Mouse (Mus musculus) midbrain, embryonic 13.5 days (tissue): ENCODE results near the gene Fam83e. TPM values are rescaled to one million over a fixed set of nuclear protein-coding genes. Genes with fewer than 3 reads are reported as not detected.

Experiments used
- ATAC-seq: fragments of 200-750 bp; cut with Nextera tagmentation; 2 replicates; pipeline ENCODE4 v1.8.0; 2017; ENCODE audit warnings: mild to moderate bottlenecking, moderate TSS enrichment, moderate library complexity
- H3K27ac ChIP-seq: fragments of 300-500 bp; sonication (generic); 2 replicates; pipeline ENCODE4 v1.5.1; 2015; ENCODE audit warnings: inconsistent platforms, mild to moderate bottlenecking, moderate library complexity
- H3K27me3 ChIP-seq: fragments of 300-500 bp; sonication (generic); 2 replicates; pipeline ENCODE4 v1.6.1; 2015; ENCODE audit warnings: mild to moderate bottlenecking, inconsistent platforms
- H3K36me3 ChIP-seq: fragments of 300-500 bp; sonication (generic); 2 replicates; pipeline ENCODE4 v1.6.1; 2015; ENCODE audit warnings: mild to moderate bottlenecking, inconsistent platforms
- H3K4me1 ChIP-seq: fragments of 300-500 bp; sonication (generic); replicated peaks from 2 replicates; pipeline ENCODE4 v1.6.1; 2015; ENCODE audit warnings: inconsistent platforms
- H3K4me2 ChIP-seq: fragments of 300-500 bp; sonication (generic); replicated peaks from 2 replicates; pipeline ENCODE4 v1.6.1; 2015; ENCODE audit warnings: moderate library complexity, mild to moderate bottlenecking, inconsistent platforms
- H3K4me3 ChIP-seq: fragments of 300-500 bp; sonication (generic); replicated peaks from 2 replicates; pipeline ENCODE4 v1.5.1; 2015; ENCODE audit warnings: mild to moderate bottlenecking, inconsistent platforms
- H3K9ac ChIP-seq: fragments of 300-500 bp; sonication (generic); replicated peaks from 2 replicates; pipeline ENCODE4 v1.6.1; 2015; ENCODE audit warnings: mild to moderate bottlenecking, inconsistent platforms
- H3K9me3 ChIP-seq: fragments of 300-500 bp; sonication (generic); 2 replicates; pipeline ENCODE4 v1.6.1; 2016; ENCODE audit warnings: mild to moderate bottlenecking, inconsistent platforms
- WGBS: fragments of 180-500 bp; shearing (Covaris S2); methylation state at CpG from one replicate; pipeline ENCODE4 v1.1.7; 2015; 5-methylcytosine and 5-hydroxymethylcytosine counted together
- polyA plus RNA-seq: library from polyadenylated mRNA; unstranded; fragments of >200 nt; fragmentation: Nextera tagmentation; extraction: Ambion mirVana; gene quantifications from 2 replicates; pipeline ENCODE4 v1.2.1, GENCODE M21; 2015

Gene Fam83e
- polyA plus RNA-seq, 1 experiment from 2014 or later: 1.0 TPM

GRCm38 (mm10) chr7:45750162-45750561, 29.1 kb downstream of the Fam83e start:
- Histone ChIP-seq H3K4me2 (no peak overlapping the region), H3K36me3 (no peaks in the 10 kb centered on the region), H3K4me1 (peaks cover 7% of the 10 kb centered on the region), H3K9me3 (no peaks in the 10 kb centered on the region), H3K9ac (no peak overlapping the region), H3K27ac (no peak overlapping the region), H3K4me3 (no peak overlapping the region), H3K27me3 (no peaks in the 10 kb centered on the region)
- no peak for ATAC-seq
- WGBS: 83% methylated on average over 9 of the region's 9 CpGs

GRCm38 (mm10) chr7:45755703-45756102, 34.7 kb downstream of the Fam83e start:
- H3K9me3 ChIP-seq: no peaks in the 10 kb centered on the region
- peaks cover 30% of the 10 kb centered on the region for H3K27me3 ChIP-seq
- no peak for ATAC-seq
- H3K4me3 ChIP-seq: no peak overlapping the region
- no peaks in the 10 kb centered on the region for H3K36me3 ChIP-seq
- peaks cover 6% of the 10 kb centered on the region for H3K4me1 ChIP-seq
- H3K9ac ChIP-seq: no peak overlapping the region
- no peak overlapping the region for H3K4me2 ChIP-seq
- no peak overlapping the region for H3K27ac ChIP-seq
- WGBS: 55% methylated on average over 6 of the region's 6 CpGs

GRCm38 (mm10) chr7:45759400-45759799, 38.4 kb downstream of the Fam83e start:
- Histone ChIP-seq H3K9ac (peak overlapping the region; percentile 44; the same call in 1 of the 2 replicates), H3K4me1 (peaks cover 6% of the 10 kb centered on the region), H3K27ac (no peak overlapping the region), H3K4me3 (0 out of 2 replicates have a peak overlapping the region, but pooled peaks have one; percentile 1), H3K9me3 (no peaks in the 10 kb centered on the region), H3K27me3 (peaks cover 30% of the 10 kb centered on the region), H3K36me3 (no peaks in the 10 kb centered on the region), H3K4me2 (peak overlapping the region; percentile 37)
- ATAC-seq: no peak
- 17% methylated on average over 23 of the region's 27 CpGs for WGBS

- Histone ChIP-seq H3K27me3 (peaks cover 30% of the 10 kb centered on the region), H3K9ac (no peak overlapping the region), H3K4me1 (peaks cover 6% of the 10 kb centered on the region), H3K9me3 (no peaks in the 10 kb centered on the region), H3K4me3 (no peak overlapping the region), H3K36me3 (no peaks in the 10 kb centered on the region), H3K27ac (no peak overlapping the region), H3K4me2 (no peak overlapping the region)
- WGBS: 65% methylated on average over 5 of the region's 5 CpGs
- ATAC-seq: no peak
Observed at GRCm38 (mm10) chr7:45760151-45760550, 39.1 kb downstream of the Fam83e start.

GRCm38 (mm10) chr7:45765995-45766394, 45.0 kb downstream of the Fam83e start:
- no peaks in the 10 kb centered on the region for H3K9me3 ChIP-seq
- H3K4me3 ChIP-seq: no peak overlapping the region
- no peak overlapping the region for H3K27ac ChIP-seq
- no peaks in the 10 kb centered on the region for H3K36me3 ChIP-seq
- no peak for ATAC-seq
- H3K4me1 ChIP-seq: no peaks in the 10 kb centered on the region
- H3K27me3 ChIP-seq: no peaks in the 10 kb centered on the region
- H3K9ac ChIP-seq: no peak overlapping the region
- 65% methylated on average over 8 of the region's 8 CpGs for WGBS
- H3K4me2 ChIP-seq: no peak overlapping the region

GRCm38 (mm10) chr7:45766764-45767163, 45.8 kb downstream of the Fam83e start:
- Histone ChIP-seq H3K9ac (no peak overlapping the region), H3K4me1 (no peaks in the 10 kb centered on the region), H3K27ac (no peak overlapping the region), H3K27me3 (no peaks in the 10 kb centered on the region), H3K4me3 (no peak overlapping the region), H3K36me3 (no peaks in the 10 kb centered on the region), H3K4me2 (no peak overlapping the region), H3K9me3 (no peaks in the 10 kb centered on the region)
- no peak for ATAC-seq
- WGBS: 44% methylated on average over 7 of the region's 8 CpGs

GRCm38 (mm10) chr7:45767500-45767899, 46.5 kb downstream of the Fam83e start:
- Histone ChIP-seq H3K27me3 (no peaks in the 10 kb centered on the region), H3K4me2 (no peak overlapping the region), H3K4me3 (no peak overlapping the region), H3K36me3 (no peaks in the 10 kb centered on the region), H3K9me3 (no peaks in the 10 kb centered on the region), H3K27ac (no peak overlapping the region), H3K9ac (no peak overlapping the region), H3K4me1 (no peaks in the 10 kb centered on the region)
- 92% methylated on average over 6 of the region's 6 CpGs for WGBS
- no peak for ATAC-seq

GRCm38 (mm10) chr7:45770427-45771082, 49.5 kb downstream of the Fam83e start:
- no peak overlapping the region for H3K4me3 ChIP-seq
- H3K4me2 ChIP-seq: no peak overlapping the region
- no peaks in the 10 kb centered on the region for H3K9me3 ChIP-seq
- H3K4me1 ChIP-seq: no peaks in the 10 kb centered on the region
- no peak for ATAC-seq
- 76% methylated on average over 8 of the region's 8 CpGs for WGBS
- H3K27me3 ChIP-seq: no peaks in the 10 kb centered on the region
- H3K9ac ChIP-seq: no peak overlapping the region
- H3K27ac ChIP-seq: no peak overlapping the region
- H3K36me3 ChIP-seq: no peaks in the 10 kb centered on the region

- H3K4me2 ChIP-seq: no peak overlapping the region
- WGBS: 60% methylated on average over 4 of the region's 4 CpGs
- H3K4me3 ChIP-seq: no peak overlapping the region
- no peak overlapping the region for H3K9ac ChIP-seq
- no peaks in the 10 kb centered on the region for H3K4me1 ChIP-seq
- no peak overlapping the region for H3K27ac ChIP-seq
- no peaks in the 10 kb centered on the region for H3K27me3 ChIP-seq
- no peaks in the 10 kb centered on the region for H3K9me3 ChIP-seq
- no peak for ATAC-seq
- H3K36me3 ChIP-seq: no peaks in the 10 kb centered on the region
Observed at GRCm38 (mm10) chr7:45771101-45771500, 50.1 kb downstream of the Fam83e start.

- Histone ChIP-seq H3K4me1 (peaks cover 8% of the 10 kb centered on the region; the same call in 1 of the 2 replicates), H3K27ac (no peak overlapping the region), H3K9ac (no peak overlapping the region), H3K27me3 (no peaks in the 10 kb centered on the region), H3K4me3 (no peak overlapping the region), H3K9me3 (no peaks in the 10 kb centered on the region), H3K36me3 (no peaks in the 10 kb centered on the region), H3K4me2 (no peak overlapping the region)
- ATAC-seq: no peak
- 79% methylated on average over 7 of the region's 7 CpGs for WGBS
Observed at GRCm38 (mm10) chr7:45775237-45775636, 54.2 kb downstream of the Fam83e start.

Other genes with a start within 250 kb of the Fam83e start
- gene Tulp2, start 239.3 kb upstream of the Fam83e start, polyA plus RNA-seq: 0.22 TPM in 1 of 2 replicates, not detected in the other
- gene Gm45808, start 234.4 kb upstream of the Fam83e start, polyA plus RNA-seq: not detected in 2 replicates
- gene Dhdh, start 232.4 kb upstream of the Fam83e start, polyA plus RNA-seq: 3.3 and 3.6 TPM in 2 replicates
- gene Nucb1, start 210.8 kb upstream of the Fam83e start, polyA plus RNA-seq: 86.7 and 101 TPM in 2 replicates
- 11.7 and 11.9 TPM in 2 replicates for gene Ppp1r15a, start 194.9 kb upstream of the Fam83e start, polyA plus RNA-seq
- gene Plekha4, start 194.9 kb upstream of the Fam83e start, polyA plus RNA-seq: 0.23 and 0.46 TPM in 2 replicates
- 0.13 and 0.21 TPM in 2 replicates for gene Hsd17b14, start 166.3 kb upstream of the Fam83e start, polyA plus RNA-seq
- gene Bcat2, start 151.1 kb upstream of the Fam83e start, polyA plus RNA-seq: 20.7 and 24.5 TPM in 2 replicates
- gene Fgf21, start 105.7 kb upstream of the Fam83e start, polyA plus RNA-seq: 0.17 TPM in 1 of 2 replicates, not detected in the other
- not detected in 2 replicates for gene Fut1, start 103.9 kb upstream of the Fam83e start, polyA plus RNA-seq
- 0.17 TPM in 1 of 2 replicates, not detected in the other for gene Izumo1, start 99.4 kb upstream of the Fam83e start, polyA plus RNA-seq
- gene Rasip1, start 93.7 kb upstream of the Fam83e start, polyA plus RNA-seq: 7.5 and 9.4 TPM in 2 replicates
- gene Mamstr, start 81.2 kb upstream of the Fam83e start, polyA plus RNA-seq: 3.1 and 4.8 TPM in 2 replicates
- gene Fut2, start 54.8 kb upstream of the Fam83e start, polyA plus RNA-seq: 0.06 and 0.09 TPM in 2 replicates
- gene Ntn5, start 37.2 kb upstream of the Fam83e start, polyA plus RNA-seq: 0.39 and 0.59 TPM in 2 replicates
- gene Sec1, start 26.8 kb upstream of the Fam83e start, polyA plus RNA-seq: 0.17 and 0.31 TPM in 2 replicates
- gene Car11, start 21.4 kb upstream of the Fam83e start, polyA plus RNA-seq: 35.9 and 40.0 TPM in 2 replicates
- 3.4 and 4.0 TPM in 2 replicates for gene Dbp, start 16.1 kb upstream of the Fam83e start, polyA plus RNA-seq
- gene Rpl18, start 5.8 kb upstream of the Fam83e start, polyA plus RNA-seq: 643 and 684 TPM in 2 replicates
- 24.3 and 27.1 TPM in 2 replicates for gene Sphk2, start 3.2 kb upstream of the Fam83e start, polyA plus RNA-seq
- gene Spaca4, start 4.6 kb downstream of the Fam83e start, polyA plus RNA-seq: not detected in 2 replicates
- gene Lmtk3, start 62.5 kb downstream of the Fam83e start, polyA plus RNA-seq: 22.8 and 24.0 TPM in 2 replicates
- 5.5 and 5.6 TPM in 2 replicates for gene Sult2b1, start 63.5 kb downstream of the Fam83e start, polyA plus RNA-seq
- 362 and 363 TPM in 2 replicates for gene Cyth2, start 93.4 kb downstream of the Fam83e start, polyA plus RNA-seq
- gene Kcnj14, start 103.6 kb downstream of the Fam83e start, polyA plus RNA-seq: 0.62 and 0.73 TPM in 2 replicates
- 39.9 and 41.7 TPM in 2 replicates for gene Grwd1, start 109.7 kb downstream of the Fam83e start, polyA plus RNA-seq
- 36.1 and 44.8 TPM in 2 replicates for gene Kdelr1, start 151.6 kb downstream of the Fam83e start, polyA plus RNA-seq
- 1.2 and 1.3 TPM in 2 replicates for gene Grin2d, start 157.2 kb downstream of the Fam83e start, polyA plus RNA-seq
- 0.28 and 0.66 TPM in 2 replicates for gene Syngr4, start 175.5 kb downstream of the Fam83e start, polyA plus RNA-seq
- 5.9 and 6.7 TPM in 2 replicates for gene Tmem143, start 175.7 kb downstream of the Fam83e start, polyA plus RNA-seq
- 24.4 and 27.3 TPM in 2 replicates for gene Emp3, start 200.2 kb downstream of the Fam83e start, polyA plus RNA-seq
- gene Ccdc114, start 202.9 kb downstream of the Fam83e start, polyA plus RNA-seq: 3.3 and 4.1 TPM in 2 replicates